In genomic region chr14:121727996-121728395, GRCm38 (mm10) we compare ENCODE assay signal across 25 mouse cellular contexts.
DNase-seq lines count a peak whose midpoint lies in the region; ATAC-seq and TF ChIP-seq lines count a peak whose summit lies in the region.
"Had no signal": no experiment of that assay in that cellular context is flagged by ENCODE, and none has a peak within 500 bp of the region (broad histone marks: within the 10 kb centered on the region; RNA-seq: fewer than 3 reads in every experiment).

No protein-coding gene starts in this region.

- H3K9ac ChIP-seq in MEL (ENCODE audit: control insufficient read depth, low read depth, low read length, poor library complexity, severe bottlenecking), result 0 out of 2 replicates have a peak overlapping the region, but pooled peaks have one; percentile 14
- H3K9ac ChIP-seq in hindbrain, embryonic 12.5 days, result no peak overlapping the region
- H3K9ac ChIP-seq: embryonic facial prominence, embryonic 13.5 days; forebrain, embryonic 13.5 days; hindbrain, embryonic 15.5 days had no signal

- TF ChIP-seq POLR2A in MEL (IDR thresholded peaks at IDR 0.05; ENCODE audit: control insufficient read depth in 1 of 2, insufficient read depth in 1 of 2, low read depth in 1 of 2, low read length in 2 of 2, poor library complexity in 1 of 2), result no peak

- no peak overlapping the region for H3K4me2 ChIP-seq in hindbrain, embryonic 12.5 days (replicated peaks)
- H3K4me2 ChIP-seq: embryonic facial prominence, embryonic 13.5 days; forebrain, embryonic 13.5 days; heart, embryonic 11.5 days; hindbrain, embryonic 15.5 days had no signal

- H3K27me3 ChIP-seq in MEL (ENCODE audit: control insufficient read depth in 1 of 2, insufficient read depth in 2 of 2, low read length in 2 of 2), result no peaks in the 10 kb centered on the region
- 0 out of 2 replicates have a peak, but pooled peaks cover 3% of the 10 kb centered on the region for H3K27me3 ChIP-seq in hindbrain, embryonic 12.5 days
- 0 out of 2 replicates have a peak, but pooled peaks cover 3% of the 10 kb centered on the region for H3K27me3 ChIP-seq in midbrain, embryonic 10.5 days (ENCODE audit: low read depth, poor library complexity, severe bottlenecking)
- H3K27me3 ChIP-seq: embryonic facial prominence, embryonic 13.5 days; forebrain, embryonic 13.5 days; hindbrain, embryonic 15.5 days had no signal

- H3K27ac ChIP-seq in MEL (ENCODE audit: control insufficient read depth, low read depth, low read length), result no peak overlapping the region
- H3K27ac ChIP-seq in hindbrain, embryonic 12.5 days, result no peak overlapping the region
- H3K27ac ChIP-seq in midbrain, embryonic 10.5 days (replicated peaks), result no peak overlapping the region
- H3K27ac ChIP-seq: embryonic facial prominence, embryonic 13.5 days; forebrain, embryonic 10.5 days; forebrain, embryonic 13.5 days; hindbrain, embryonic 15.5 days had no signal

- H3K4me3 ChIP-seq in MEL (ENCODE audit: control insufficient read depth in 1 of 2, insufficient read depth in 1 of 2, low read depth in 2 of 2, low read length in 2 of 2), result no peak overlapping the region
- H3K4me3 ChIP-seq in hindbrain, embryonic 12.5 days, result no peak overlapping the region
- H3K4me3 ChIP-seq in midbrain, embryonic 10.5 days, result no peak overlapping the region
- H3K4me3 ChIP-seq: embryonic facial prominence, embryonic 13.5 days; forebrain, embryonic 10.5 days; forebrain, embryonic 13.5 days; hindbrain, embryonic 15.5 days had no signal

- H3K9me3 ChIP-seq in MEL (replicated peaks; ENCODE audit: insufficient read depth, low read length), result no peaks in the 10 kb centered on the region
- no peaks in the 10 kb centered on the region for H3K9me3 ChIP-seq in hindbrain, embryonic 12.5 days (replicated peaks)
- H3K9me3 ChIP-seq in midbrain, embryonic 10.5 days (replicated peaks), result no peaks in the 10 kb centered on the region
- H3K9me3 ChIP-seq: embryonic facial prominence, embryonic 13.5 days; forebrain, embryonic 10.5 days; forebrain, embryonic 13.5 days; hindbrain, embryonic 15.5 days had no signal

- peak; percentile 71 for DNase-seq in A20 (ENCODE audit: low read depth, low spot score)
- peak; percentile 44 for DNase-seq in MEL (ENCODE audit: low read depth, low spot score)
- no peak for DNase-seq in right cerebral cortex, postnatal 4 days
- no peak for DNase-seq in midbrain, embryonic 10.5 days (ENCODE audit: low spot score)
- DNase-seq: adrenal gland, adult 2 months; adrenal gland, postnatal 14 days; cerebellum, adult 11-12 months; cerebellum, adult 8-10 months; cerebellum, postnatal 10 days; cerebellum, postnatal 36 days; gastrocnemius, postnatal 10 days; gastrocnemius, postnatal 36 days; heart, adult 11 months; heart, postnatal 36 days; kidney, adult 11 months had no signal

- no peak for TF ChIP-seq RAD21 in MEL (IDR thresholded peaks at IDR 0.05; ENCODE audit: low read depth, low read length)

- peak; percentile 49 for ATAC-seq in granulocyte monocyte progenitor cell, adult 5-6 weeks (replicated peaks; ENCODE audit: poor library complexity, severe bottlenecking)
- peak; percentile 43 for ATAC-seq in neutrophil, adult 5-6 weeks (ENCODE audit: extremely low read depth, insufficient number of reproducible peaks, low FRiP score, poor library complexity, severe bottlenecking)
- ATAC-seq in hindbrain, embryonic 12.5 days (ENCODE audit: low FRiP score), result no peak
- ATAC-seq: CD4-positive, CD25-positive, alpha-beta regulatory T cell, adult 4 months; forebrain, embryonic 13.5 days; forebrain, embryonic 16.5 days had no signal

- peaks cover 0 to 6% of the 10 kb centered on the region in 2 experiments; a peak in 2 of 4 replicates for H3K36me3 ChIP-seq in MEL (ENCODE audit: control insufficient read depth in 1 of 2, insufficient read depth in 2 of 2, low read length in 2 of 2)
- no peaks in the 10 kb centered on the region for H3K36me3 ChIP-seq in hindbrain, embryonic 12.5 days
- H3K36me3 ChIP-seq in midbrain, embryonic 10.5 days, result no peaks in the 10 kb centered on the region
- H3K36me3 ChIP-seq: embryonic facial prominence, embryonic 13.5 days; forebrain, embryonic 10.5 days; hindbrain, embryonic 15.5 days had no signal

- no peak for TF ChIP-seq CTCF in MEL (IDR thresholded peaks at IDR 0.05 in 2 of 3, conservative IDR thresholded peaks at IDR 0.05 in 1 of 3; ENCODE audit: control insufficient read depth in 1 of 3, insufficient read depth in 1 of 3, low read depth in 2 of 3, low read length in 3 of 3, poor library complexity in 1 of 3, severe bottlenecking in 1 of 3)

- no peaks in the 10 kb centered on the region for H3K79me2 ChIP-seq in MEL (ENCODE audit: control insufficient read depth, insufficient read depth, low read length, poor library complexity)

- H3K4me1 ChIP-seq in MEL (ENCODE audit: control insufficient read depth in 1 of 2, insufficient read depth in 2 of 2, low read length in 2 of 2), result peaks cover 4 to 16% of the 10 kb centered on the region in 2 experiments; a peak in 3 of 4 replicates
- peaks cover 6% of the 10 kb centered on the region; the same call in 1 of the 2 replicates for H3K4me1 ChIP-seq in hindbrain, embryonic 12.5 days
- H3K4me1 ChIP-seq in midbrain, embryonic 10.5 days, result peaks cover 19% of the 10 kb centered on the region
- H3K4me1 ChIP-seq: embryonic facial prominence, embryonic 13.5 days had no signal

- TF ChIP-seq EP300 in MEL (IDR thresholded peaks at IDR 0.05; ENCODE audit: low read depth in 1 of 2, low read length in 2 of 2), result no peak

- 80% methylated on average over 8 of the region's 8 CpGs for WGBS in hindbrain, embryonic 12.5 days
- WGBS in midbrain, embryonic 10.5 days, result 83% methylated on average over 8 of the region's 8 CpGs

TF ChIP-seq in MEL, 35 proteins besides CTCF, POLR2A, EP300 and RAD21:
- TF ChIP-seq CHD1 (IDR thresholded peaks at IDR 0.05; ENCODE audit: low read depth, low read length) (no peak), RCOR1 (IDR thresholded peaks at IDR 0.05; ENCODE audit: low read depth, low read length) (no peak), BHLHE40 (IDR thresholded peaks at IDR 0.05; ENCODE audit: borderline replicate concordance, low read depth, low read length) (no peak), MAX (IDR thresholded peaks at IDR 0.05; ENCODE audit: low read length) (no peak), MYC (IDR thresholded peaks at IDR 0.05; ENCODE audit: low read depth, low read length) (no peak)

Comparison
In these comparisons a context has a peak if more than half of its experiments do, and no peak if none do; other contexts are left out.
1. DNase-seq: peak in A20 (single experiment) and MEL (single experiment); none in right cerebral cortex, postnatal 4 days (single experiment) and midbrain, embryonic 10.5 days (single experiment).